Mouse (Mus musculus) adrenal gland, postnatal 10 days (tissue): ENCODE results near the gene Utp11. TPM values are rescaled to one million over a fixed set of nuclear protein-coding genes. Genes with fewer than 3 reads are reported as not detected.

Source experiments
- DNase-seq: peaks from one replicate; pipeline ENCODE4 v3.0.0; 2021; ENCODE audit warnings: mixed read lengths
- microRNA-seq: library from miRNA; unstranded; fragments of <30 nt; microRNA quantifications from one replicate; pipeline ENCODE4 v1.2.0, GENCODE M21; 2021
- total RNA-seq, 2 experiments: library from RNA; stranded (reverse); gene quantifications; 2 replicates each; pipeline ENCODE4 v1.2.3; 2021

The Utp11 gene
- total RNA-seq, 2 experiments from 2014 or later, result 29.4 to 29.9 TPM

- no peak for DNase-seq
Measured at GRCm38 (mm10) chr4:124632856-124633255, 60.5 kb downstream of the Utp11 start.

GRCm38 (mm10) chr4:124631456-124631855 lies 61.9 kb downstream of the Utp11 start:
- no peak for DNase-seq

Small RNA genes lying within 50 kb of the gene (microRNA-seq; reads per million reads assigned to microRNA genes)
- gene Gm24721 (not detected), gene Mir697 (not detected)

Other genes with a start within 250 kb of the Utp11 start
- not detected for gene 3100002H09Rik, start 82.8 kb downstream of the Utp11 start, total RNA-seq
- under 1 TPM; 0.24 to 0.27 TPM for gene Pou3f1, start 36.8 kb downstream of the Utp11 start, total RNA-seq
- 10 to 100 TPM in 1 of 2 experiments, 1 to 10 TPM in 1; 9.5 to 15.8 TPM for gene Fhl3, start 7.1 kb upstream of the Utp11 start, total RNA-seq
- gene Sf3a3, start 21.2 kb upstream of the Utp11 start, total RNA-seq, result 10 to 100 TPM; 39.2 to 40.3 TPM
- 10 to 100 TPM; 20.4 to 25.4 TPM for gene Inpp5b, start 48.2 kb upstream of the Utp11 start, total RNA-seq
- 10 to 100 TPM; 24.0 to 24.7 TPM for gene Mtf1, start 108.5 kb upstream of the Utp11 start, total RNA-seq
- 10 to 100 TPM; 34.9 to 42.9 TPM for gene Yrdc, start 157.1 kb upstream of the Utp11 start, total RNA-seq
- 10 to 100 TPM; 49.6 to 54.7 TPM for gene 1110065P20Rik, start 157.6 kb upstream of the Utp11 start, total RNA-seq
- gene Maneal, start 168.6 kb upstream of the Utp11 start, total RNA-seq, result 1 to 10 TPM; 3.5 to 5.2 TPM
- 1 to 10 TPM; 4.5 to 4.9 TPM for gene Epha10, start 187.3 kb upstream of the Utp11 start, total RNA-seq
- gene 9930104L06Rik, start 243.4 kb upstream of the Utp11 start, total RNA-seq, result 10 to 100 TPM in 1 of 2 experiments, 1 to 10 TPM in 1; 9.6 to 11.1 TPM
- gene Cdca8, start 245.7 kb upstream of the Utp11 start, total RNA-seq, result 10 to 100 TPM; 18.6 to 19.2 TPM